9 mouse cellular contexts compared by ENCODE assay signal in the genomic region with DNA sequence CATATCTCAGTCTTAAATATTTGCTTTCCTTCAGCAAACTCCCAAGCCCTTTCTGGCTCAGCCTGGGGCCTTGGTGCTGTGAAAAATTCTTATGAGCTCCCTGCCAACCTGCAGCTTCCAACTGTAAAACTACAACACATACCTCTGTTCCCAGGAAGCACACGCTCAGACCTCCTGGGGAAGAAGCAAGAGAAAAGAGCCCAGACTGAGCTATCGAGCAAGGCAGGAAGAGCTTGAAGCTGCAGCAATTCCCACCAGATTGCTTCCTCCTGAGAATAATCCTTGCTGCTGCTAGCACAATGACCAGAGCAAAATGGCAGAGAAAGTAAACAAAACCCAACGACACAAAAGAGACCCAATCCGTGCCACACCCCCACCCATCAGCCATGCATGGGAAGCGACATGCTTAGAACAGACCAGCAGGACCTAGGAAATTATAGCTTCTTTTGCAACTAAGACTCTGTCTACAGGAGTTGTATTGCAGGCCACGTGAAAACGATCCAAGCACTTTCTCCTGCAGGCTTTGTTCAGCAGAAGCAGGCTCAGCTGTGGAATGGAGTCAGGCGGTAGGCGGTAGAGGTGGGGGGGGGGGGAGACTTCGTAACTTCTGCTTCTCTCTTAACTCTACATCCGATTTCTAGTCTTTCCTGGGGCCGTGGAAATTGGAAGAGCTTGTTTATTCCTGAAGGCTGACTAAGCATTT. TPM values are rescaled to one million over a fixed set of nuclear protein-coding genes. Genes with fewer than 3 reads are reported as not detected.
DNase-seq lines count a peak whose midpoint lies in the region; ATAC-seq and TF ChIP-seq lines count a peak whose summit lies in the region.
"Had no signal": no experiment of that assay in that cellular context is flagged by ENCODE, and none has a peak within 500 bp of the region (broad histone marks: within the 10 kb centered on the region; RNA-seq: fewer than 3 reads in every experiment).

A gene (minus strand): TSS at position 164 of the 703 bp plus-strand sequence.

- H3K27me3 ChIP-seq in heart, postnatal 0 days (ENCODE audit: control insufficient read depth, insufficient read depth, low read length) = no peaks in the 10 kb centered on the region
- no peaks in the 10 kb centered on the region for H3K27me3 ChIP-seq in kidney, embryonic 16.5 days (ENCODE audit: insufficient read depth, low read length)
- H3K27me3 ChIP-seq in midbrain, postnatal 0 days (ENCODE audit: insufficient read depth, low read length) = no peaks in the 10 kb centered on the region

- H3K27ac ChIP-seq in heart, postnatal 0 days (ENCODE audit: low read depth) = no peak within 1 kb of the TSS; the same call in 1 of the 2 replicates
- peak within 1 kb of the TSS; percentile 75 for H3K27ac ChIP-seq in kidney, embryonic 16.5 days (ENCODE audit: low read length)
- no peak within 1 kb of the TSS for H3K27ac ChIP-seq in midbrain, postnatal 0 days (ENCODE audit: low read depth, low read length)
- H3K27ac ChIP-seq: heart, adult 2 months had no signal

- no peaks in the 10 kb centered on the region; the same call in 1 of the 2 replicates for H3K9me3 ChIP-seq in heart, postnatal 0 days (replicated peaks; ENCODE audit: control insufficient read depth, low read length)
- H3K9me3 ChIP-seq in kidney, embryonic 16.5 days (ENCODE audit: low read length) = no peaks in the 10 kb centered on the region
- no peaks in the 10 kb centered on the region for H3K9me3 ChIP-seq in midbrain, postnatal 0 days (ENCODE audit: low read length)

- 0 out of 2 replicates have a peak, but pooled peaks cover 4% of the 10 kb centered on the region for H3K4me1 ChIP-seq in heart, postnatal 0 days (ENCODE audit: control insufficient read depth, insufficient read depth)
- peaks cover 16% of the 10 kb centered on the region for H3K4me1 ChIP-seq in kidney, embryonic 16.5 days (ENCODE audit: insufficient read depth, low read length)
- H3K4me1 ChIP-seq in midbrain, postnatal 0 days (ENCODE audit: insufficient read depth, low read length) = 0 out of 2 replicates have a peak, but pooled peaks cover 2% of the 10 kb centered on the region

- DNase-seq in heart, postnatal 0 days (ENCODE audit: low spot score) = no peak
- DNase-seq in heart, postnatal 25 days (ENCODE audit: low spot score) = no peak
- DNase-seq in fibroblast of lung, adult 2 months (ENCODE audit: low read depth) = peak; percentile 10
- no peak for DNase-seq in midbrain, postnatal 0 days (ENCODE audit: low spot score)
- DNase-seq in gastrocnemius, postnatal 36 days = no peak
- DNase-seq in natural killer cell, adult 2 months (ENCODE audit: low spot score in 2 of 2) = no peak
- no peak for DNase-seq in urinary bladder, postnatal 25 days (ENCODE audit: low spot score)

- TF ChIP-seq CTCF in heart, postnatal 0 days (IDR thresholded peaks at IDR 0.05; ENCODE audit: low read depth) = no peak
- TF ChIP-seq CTCF in midbrain, postnatal 0 days (IDR thresholded peaks at IDR 0.05) = no peak

- no peaks in the 10 kb centered on the region for H3K36me3 ChIP-seq in heart, postnatal 0 days (replicated peaks; ENCODE audit: control insufficient read depth, insufficient read depth, low read length)
- H3K36me3 ChIP-seq in kidney, embryonic 16.5 days (ENCODE audit: insufficient read depth, low read length) = no peaks in the 10 kb centered on the region
- no peaks in the 10 kb centered on the region for H3K36me3 ChIP-seq in midbrain, postnatal 0 days (ENCODE audit: insufficient read depth, low read length)

- peak within 1 kb of the TSS; percentile 9; the same call in 1 of the 2 replicates for H3K4me2 ChIP-seq in heart, postnatal 0 days (ENCODE audit: low read depth, low read length)
- peak within 1 kb of the TSS; percentile 29 for H3K4me2 ChIP-seq in kidney, embryonic 16.5 days (replicated peaks; ENCODE audit: low read depth, low read length)
- peak within 1 kb of the TSS; percentile 12; the same call in 1 of the 2 replicates for H3K4me2 ChIP-seq in midbrain, postnatal 0 days (ENCODE audit: low read depth, low read length, poor library complexity, severe bottlenecking)

- intact Hi-C loops in heart, postnatal 25 days (cut with DNase I) = no loop called here
- intact Hi-C loops in gastrocnemius, postnatal 36 days (cut with DNase I) = no loop called here

- WGBS in heart, postnatal 0 days = 37% methylated on average over 12 of the region's 12 CpGs
- WGBS in kidney, embryonic 16.5 days = 33% methylated on average over 12 of the region's 12 CpGs
- WGBS in midbrain, postnatal 0 days = 14% methylated on average over 12 of the region's 12 CpGs

- H3K4me3 ChIP-seq in heart, postnatal 0 days (ENCODE audit: low read depth, low read length) = no peak within 1 kb of the TSS
- peak within 1 kb of the TSS; percentile 18; the same call in 1 of the 2 replicates for H3K4me3 ChIP-seq in kidney, embryonic 16.5 days (ENCODE audit: low read length)
- no peak within 1 kb of the TSS for H3K4me3 ChIP-seq in midbrain, postnatal 0 days (ENCODE audit: low read depth, low read length)
- H3K4me3 ChIP-seq: heart, adult 2 months had no signal

- no peak within 1 kb of the TSS for H3K9ac ChIP-seq in heart, postnatal 0 days (replicated peaks; ENCODE audit: low read depth, low read length)
- peak within 1 kb of the TSS; percentile 54; the same call in 1 of the 2 replicates for H3K9ac ChIP-seq in kidney, embryonic 16.5 days (replicated peaks; ENCODE audit: low read length)
- no peak within 1 kb of the TSS for H3K9ac ChIP-seq in midbrain, postnatal 0 days (replicated peaks; ENCODE audit: low read length, poor library complexity, severe bottlenecking)

- TF ChIP-seq EP300 in heart, postnatal 0 days (IDR thresholded peaks at IDR 0.05; ENCODE audit: low read depth) = no peak

- ATAC-seq in heart, postnatal 0 days (ENCODE audit: insufficient read depth, low read depth) = no peak
- peak; percentile 36; the same call in 1 of the 2 replicates for ATAC-seq in kidney, embryonic 16.5 days (ENCODE audit: low FRiP score, low TSS enrichment)
- ATAC-seq in midbrain, postnatal 0 days (ENCODE audit: low FRiP score) = peak; percentile 10; the same call in 1 of the 2 replicates

RNA-seq across cellular contexts. Expression of the gene that starts here (rescaled TPM):
- 0.08 TPM in 1 of 2 replicates, not detected in the other for total RNA-seq in heart, postnatal 0 days (2014; rRNA removed; ENCODE audit: low replicate concordance)
- polyA plus RNA-seq in heart, postnatal 0 days (2015; fragmentation: Nextera tagmentation; extraction: Ambion mirVana) = 0.01 and 0.11 TPM in 2 replicates
- total RNA-seq in heart, postnatal 25 days (2021) = under 1 TPM; 0.31 to 0.34 TPM
- 1.9 and 2.2 TPM in 2 replicates for polyA plus RNA-seq in kidney, embryonic 16.5 days (2015; fragmentation: Nextera tagmentation; extraction: Ambion mirVana)
- 6.1 and 11.1 TPM in 2 replicates for total RNA-seq in midbrain, postnatal 0 days (2014; rRNA removed)
- polyA plus RNA-seq in midbrain, postnatal 0 days (2015; fragmentation: Nextera tagmentation; extraction: Ambion mirVana) = 1.3 and 1.8 TPM in 2 replicates
- under 1 TPM; 0.05 to 0.10 TPM for total RNA-seq in gastrocnemius, postnatal 36 days (2021)
